Mouse (Mus musculus) hindbrain, embryonic 11.5 days (tissue): Measurements from ENCODE around the gene Bri3. TPM values are rescaled to one million over a fixed set of nuclear protein-coding genes. Genes with fewer than 3 reads are reported as not detected.

Experiments used
- ATAC-seq: fragments of 200-750 bp; cut with Nextera tagmentation; 2 replicates; pipeline ENCODE4 v1.8.0; 2017; ENCODE audit warnings: mild to moderate bottlenecking, moderate TSS enrichment, moderate library complexity; ENCODE audit not compliant: low FRiP score
- DNase-seq: peaks from one replicate; pipeline ENCODE4 v3.0.0-alpha.2; 2015; ENCODE audit warnings: low spot score
- H3K27ac ChIP-seq: fragments of 300-500 bp; sonication (generic); 2 replicates; pipeline ENCODE4 v1.5.1; 2014; ENCODE audit warnings: mild to moderate bottlenecking, low read depth, low read length
- H3K27me3 ChIP-seq: fragments of 300-500 bp; sonication (generic); 2 replicates; pipeline ENCODE4 v1.6.1; 2014; ENCODE audit warnings: mild to moderate bottlenecking, low read length, moderate library complexity, mixed read lengths; ENCODE audit not compliant: control insufficient read depth, insufficient read depth
- H3K36me3 ChIP-seq: fragments of 300-500 bp; sonication (generic); 2 replicates; pipeline ENCODE4 v1.6.1; 2014; ENCODE audit warnings: mild to moderate bottlenecking, low read length, moderate library complexity, mixed read lengths; ENCODE audit not compliant: control insufficient read depth, insufficient read depth
- H3K4me1 ChIP-seq: fragments of 300-500 bp; sonication (generic); replicated peaks from 2 replicates; pipeline ENCODE4 v1.6.1; 2014; ENCODE audit warnings: low read length, mixed read lengths; ENCODE audit not compliant: control insufficient read depth, insufficient read depth
- H3K4me2 ChIP-seq: fragments of 300-500 bp; sonication (generic); replicated peaks from 2 replicates; pipeline ENCODE4 v1.6.1; 2014; ENCODE audit warnings: mild to moderate bottlenecking, low read depth, low read length
- H3K4me3 ChIP-seq: fragments of 300-500 bp; sonication (generic); 2 replicates; pipeline ENCODE4 v1.5.1; 2014; ENCODE audit warnings: low read depth, low read length
- H3K9ac ChIP-seq: fragments of 300-500 bp; sonication (generic); 2 replicates; pipeline ENCODE4 v1.6.1; 2014; ENCODE audit warnings: low read depth, low read length
- H3K9me3 ChIP-seq: fragments of 300-500 bp; sonication (generic); 2 replicates; pipeline ENCODE4 v1.6.1; 2016; ENCODE audit warnings: low read length; ENCODE audit not compliant: control insufficient read depth
- WGBS: fragments of 180-500 bp; shearing (Covaris S2); extraction: QIAGEN DNeasy Blood & Tissue Kit; methylation state at CpG from one replicate; pipeline ENCODE4 v1.1.7; 2014; 5-methylcytosine and 5-hydroxymethylcytosine counted together
- polyA plus RNA-seq: library from polyadenylated mRNA; unstranded; fragments of >200 nt; fragmentation: Nextera tagmentation; extraction: Ambion mirVana; gene quantifications from 2 replicates; pipeline ENCODE4 v1.2.1, GENCODE M21; 2014

Gene Bri3
- polyA plus RNA-seq: 125 and 126 TPM in 2 replicates

- no peaks in the 10 kb centered on the region for H3K27me3 ChIP-seq
- ATAC-seq (no peak), DNase-seq (no peak)
- no peak within 1 kb of the TSS for H3K9ac ChIP-seq
- H3K4me3 ChIP-seq: no peak within 1 kb of the TSS
- H3K4me2 ChIP-seq: no peak within 1 kb of the TSS
- no peak within 1 kb of the TSS for H3K27ac ChIP-seq
- H3K4me1 ChIP-seq: no peaks in the 10 kb centered on the region
- WGBS: 94% methylated on average over 7 of the region's 7 CpGs
- no peaks in the 10 kb centered on the region for H3K9me3 ChIP-seq
- no peaks in the 10 kb centered on the region for H3K36me3 ChIP-seq
These were observed at the start of gene Bri3 for GRCm38 (mm10) chr5:144243901-144244487. Gene Bri3 (plus strand): TSS chr5:144244437.

- no peaks in the 10 kb centered on the region for H3K27me3 ChIP-seq
- no peak for DNase-seq
- H3K4me2 ChIP-seq: no peak overlapping the region
- 91% methylated on average over 8 of the region's 8 CpGs for WGBS
- no peaks in the 10 kb centered on the region for H3K36me3 ChIP-seq
- no peak overlapping the region for H3K4me3 ChIP-seq
- H3K27ac ChIP-seq: no peak overlapping the region
- 0 out of 2 replicates have a peak, but pooled peaks cover 3% of the 10 kb centered on the region for H3K4me1 ChIP-seq
- no peak overlapping the region for H3K9ac ChIP-seq
- no peaks in the 10 kb centered on the region for H3K9me3 ChIP-seq
- no peak for ATAC-seq
These were observed 48.7 kb upstream of the Bri3 start for GRCm38 (mm10) chr5:144195567-144195966.

- Histone ChIP-seq H3K36me3 (peaks cover 2% of the 10 kb centered on the region), H3K27ac (no peak overlapping the region), H3K27me3 (no peaks in the 10 kb centered on the region), H3K9me3 (no peaks in the 10 kb centered on the region), H3K4me2 (no peak overlapping the region), H3K9ac (no peak overlapping the region), H3K4me3 (no peak overlapping the region), H3K4me1 (no peaks in the 10 kb centered on the region)
- 92% methylated on average over 11 of the region's 11 CpGs for WGBS
- no peak for ATAC-seq
- DNase-seq: no peak
These were observed 43.6 kb upstream of the Bri3 start for GRCm38 (mm10) chr5:144200616-144201015.

- no peak for ATAC-seq
- no peaks in the 10 kb centered on the region for H3K4me1 ChIP-seq
- no peak overlapping the region for H3K27ac ChIP-seq
- H3K4me2 ChIP-seq: no peak overlapping the region
- H3K9ac ChIP-seq: no peak overlapping the region
- no peak overlapping the region for H3K4me3 ChIP-seq
- peaks cover 5% of the 10 kb centered on the region for H3K36me3 ChIP-seq
- H3K27me3 ChIP-seq: no peaks in the 10 kb centered on the region
- no peaks in the 10 kb centered on the region for H3K9me3 ChIP-seq
- DNase-seq: no peak
- 93% methylated on average over 6 of the region's 6 CpGs for WGBS
These were observed 41.8 kb upstream of the Bri3 start for GRCm38 (mm10) chr5:144202430-144202829.

- Histone ChIP-seq H3K9me3 (no peaks in the 10 kb centered on the region), H3K27me3 (no peaks in the 10 kb centered on the region), H3K9ac (no peak overlapping the region), H3K27ac (no peak overlapping the region), H3K4me1 (no peaks in the 10 kb centered on the region), H3K4me2 (no peak overlapping the region), H3K4me3 (no peak overlapping the region), H3K36me3 (peaks cover 5% of the 10 kb centered on the region)
- DNase-seq: no peak
- 92% methylated on average over 10 of the region's 10 CpGs for WGBS
- ATAC-seq: no peak
These were observed 40.8 kb upstream of the Bri3 start for GRCm38 (mm10) chr5:144203398-144203959.

GRCm38 (mm10) chr5:144204303-144204702 lies 39.9 kb upstream of the Bri3 start:
- H3K27ac ChIP-seq: no peak overlapping the region
- H3K4me3 ChIP-seq: no peak overlapping the region
- H3K27me3 ChIP-seq: no peaks in the 10 kb centered on the region
- no peaks in the 10 kb centered on the region for H3K9me3 ChIP-seq
- ATAC-seq (no peak), DNase-seq (no peak)
- H3K4me1 ChIP-seq: no peaks in the 10 kb centered on the region
- no peak overlapping the region for H3K4me2 ChIP-seq
- 95% methylated on average over 12 of the region's 12 CpGs for WGBS
- no peak overlapping the region for H3K9ac ChIP-seq
- peaks cover 5% of the 10 kb centered on the region for H3K36me3 ChIP-seq

- Histone ChIP-seq H3K9me3 (no peaks in the 10 kb centered on the region), H3K27me3 (no peaks in the 10 kb centered on the region), H3K4me3 (no peak overlapping the region), H3K9ac (no peak overlapping the region), H3K36me3 (peaks cover 5% of the 10 kb centered on the region), H3K4me1 (no peaks in the 10 kb centered on the region), H3K4me2 (no peak overlapping the region), H3K27ac (no peak overlapping the region)
- 79% methylated on average over 10 of the region's 10 CpGs for WGBS
- DNase-seq (no peak), ATAC-seq (no peak)
These were observed 39.3 kb upstream of the Bri3 start for GRCm38 (mm10) chr5:144204911-144205310.

GRCm38 (mm10) chr5:144206069-144206468 lies 38.2 kb upstream of the Bri3 start:
- H3K4me2 ChIP-seq: no peak overlapping the region
- ATAC-seq: no peak
- H3K9me3 ChIP-seq: no peaks in the 10 kb centered on the region
- no peaks in the 10 kb centered on the region for H3K27me3 ChIP-seq
- no peak overlapping the region for H3K4me3 ChIP-seq
- 95% methylated on average over 15 of the region's 15 CpGs for WGBS
- no peak overlapping the region for H3K27ac ChIP-seq
- no peak for DNase-seq
- H3K4me1 ChIP-seq: no peaks in the 10 kb centered on the region
- H3K36me3 ChIP-seq: peaks cover 5% of the 10 kb centered on the region
- H3K9ac ChIP-seq: no peak overlapping the region

- Histone ChIP-seq H3K4me3 (no peak overlapping the region), H3K27ac (no peak overlapping the region), H3K9me3 (no peaks in the 10 kb centered on the region), H3K9ac (no peak overlapping the region), H3K4me2 (no peak overlapping the region), H3K4me1 (no peaks in the 10 kb centered on the region), H3K36me3 (peaks cover 2% of the 10 kb centered on the region; the same call in 1 of the 2 replicates), H3K27me3 (no peaks in the 10 kb centered on the region)
- ATAC-seq: no peak
- peak; percentile 71 for DNase-seq
- WGBS: 61% methylated on average over 11 of the region's 11 CpGs
These were observed 36.8 kb upstream of the Bri3 start for GRCm38 (mm10) chr5:144207478-144207877.
